Mouse (Mus musculus): ENCODE results near the gene Psmd4. TPM values are rescaled to one million over a fixed set of nuclear protein-coding genes. Genes with fewer than 3 reads are reported as not detected.

The Psmd4 gene
- polyA plus RNA-seq, 1 experiment from 2014 or later = 258 TPM

GRCm38 (mm10) chr3:95003273-95003672 lies 39.1 kb downstream of the Psmd4 start:
- no peak overlapping the region for H3K4me2 ChIP-seq (ENCODE audit: low read length)
- H3K4me3 ChIP-seq (replicated peaks; ENCODE audit: low read depth, low read length) = no peak overlapping the region
- no peaks in the 10 kb centered on the region for H3K4me1 ChIP-seq (ENCODE audit: control insufficient read depth, insufficient read depth, low read length)
- no peaks in the 10 kb centered on the region for H3K27me3 ChIP-seq (ENCODE audit: control insufficient read depth, insufficient read depth, low read length)
- no peak overlapping the region for H3K9ac ChIP-seq (replicated peaks; ENCODE audit: low read length)
- no peak overlapping the region for H3K27ac ChIP-seq (replicated peaks; ENCODE audit: low read depth, low read length)
- no peak for ATAC-seq (ENCODE audit: low FRiP score, low TSS enrichment)
- DNase-seq = no peak
- no peaks in the 10 kb centered on the region for H3K9me3 ChIP-seq (ENCODE audit: control insufficient read depth, low read length)
- peaks cover 95% of the 10 kb centered on the region for H3K36me3 ChIP-seq (ENCODE audit: control insufficient read depth, insufficient read depth, low read length)

GRCm38 (mm10) chr3:95002569-95002968 lies 39.8 kb downstream of the Psmd4 start:
- WGBS = 69% methylated on average over 4 of the region's 4 CpGs
- no peak for ATAC-seq (ENCODE audit: low FRiP score, low TSS enrichment)
- Histone ChIP-seq H3K4me1 (ENCODE audit: control insufficient read depth, insufficient read depth, low read length) (no peaks in the 10 kb centered on the region), H3K9me3 (ENCODE audit: control insufficient read depth, low read length) (no peaks in the 10 kb centered on the region), H3K27me3 (ENCODE audit: control insufficient read depth, insufficient read depth, low read length) (no peaks in the 10 kb centered on the region), H3K27ac (replicated peaks; ENCODE audit: low read depth, low read length) (0 out of 2 replicates have a peak overlapping the region, but pooled peaks have one; percentile 26), H3K4me3 (replicated peaks; ENCODE audit: low read depth, low read length) (no peak overlapping the region), H3K9ac (replicated peaks; ENCODE audit: low read length) (no peak overlapping the region), H3K36me3 (ENCODE audit: control insufficient read depth, insufficient read depth, low read length) (peaks cover 93% of the 10 kb centered on the region), H3K4me2 (ENCODE audit: low read length) (no peak overlapping the region)
- peak; percentile 36 for DNase-seq

- Histone ChIP-seq H3K4me1 (ENCODE audit: control insufficient read depth, insufficient read depth, low read length) (no peaks in the 10 kb centered on the region), H3K36me3 (ENCODE audit: control insufficient read depth, insufficient read depth, low read length) (peaks cover 86% of the 10 kb centered on the region), H3K27me3 (ENCODE audit: control insufficient read depth, insufficient read depth, low read length) (no peaks in the 10 kb centered on the region), H3K4me3 (replicated peaks; ENCODE audit: low read depth, low read length) (no peak overlapping the region), H3K27ac (replicated peaks; ENCODE audit: low read depth, low read length) (no peak overlapping the region), H3K9ac (replicated peaks; ENCODE audit: low read length) (no peak overlapping the region), H3K4me2 (ENCODE audit: low read length) (no peak overlapping the region), H3K9me3 (ENCODE audit: control insufficient read depth, low read length) (no peaks in the 10 kb centered on the region)
- DNase-seq (peak; percentile 91), ATAC-seq (ENCODE audit: low FRiP score, low TSS enrichment) (no peak)
- WGBS = 41% methylated on average over 2 of the region's 2 CpGs
These were observed 45.5 kb downstream of the Psmd4 start for GRCm38 (mm10) chr3:94996946-94997345.

GRCm38 (mm10) chr3:94989159-94989761 lies 53.2 kb downstream of the Psmd4 start:
- 56% methylated on average over 9 of the region's 9 CpGs for WGBS
- no peak overlapping the region for H3K4me2 ChIP-seq (ENCODE audit: low read length)
- H3K4me3 ChIP-seq (replicated peaks; ENCODE audit: low read depth, low read length) = no peak overlapping the region
- no peaks in the 10 kb centered on the region for H3K9me3 ChIP-seq (ENCODE audit: control insufficient read depth, low read length)
- no peak for ATAC-seq (ENCODE audit: low FRiP score, low TSS enrichment)
- no peaks in the 10 kb centered on the region for H3K4me1 ChIP-seq (ENCODE audit: control insufficient read depth, insufficient read depth, low read length)
- peaks cover 35% of the 10 kb centered on the region for H3K36me3 ChIP-seq (ENCODE audit: control insufficient read depth, insufficient read depth, low read length)
- no peaks in the 10 kb centered on the region for H3K27me3 ChIP-seq (ENCODE audit: control insufficient read depth, insufficient read depth, low read length)
- no peak overlapping the region for H3K9ac ChIP-seq (replicated peaks; ENCODE audit: low read length)
- no peak for DNase-seq
- no peak overlapping the region for H3K27ac ChIP-seq (replicated peaks; ENCODE audit: low read depth, low read length)

GRCm38 (mm10) chr3:94987578-94987977 lies 54.8 kb downstream of the Psmd4 start:
- Histone ChIP-seq H3K4me2 (ENCODE audit: low read length) (no peak overlapping the region), H3K4me1 (ENCODE audit: control insufficient read depth, insufficient read depth, low read length) (no peaks in the 10 kb centered on the region), H3K27ac (replicated peaks; ENCODE audit: low read depth, low read length) (no peak overlapping the region), H3K4me3 (replicated peaks; ENCODE audit: low read depth, low read length) (no peak overlapping the region), H3K36me3 (ENCODE audit: control insufficient read depth, insufficient read depth, low read length) (peaks cover 26% of the 10 kb centered on the region), H3K9me3 (ENCODE audit: control insufficient read depth, low read length) (no peaks in the 10 kb centered on the region), H3K9ac (replicated peaks; ENCODE audit: low read length) (no peak overlapping the region), H3K27me3 (ENCODE audit: control insufficient read depth, insufficient read depth, low read length) (no peaks in the 10 kb centered on the region)
- ATAC-seq (ENCODE audit: low FRiP score, low TSS enrichment) = no peak
- DNase-seq = no peak

- Histone ChIP-seq H3K9me3 (ENCODE audit: control insufficient read depth, low read length) (no peaks in the 10 kb centered on the region), H3K9ac (replicated peaks; ENCODE audit: low read length) (no peak overlapping the region), H3K27me3 (ENCODE audit: control insufficient read depth, insufficient read depth, low read length) (no peaks in the 10 kb centered on the region), H3K4me2 (ENCODE audit: low read length) (no peak overlapping the region), H3K27ac (replicated peaks; ENCODE audit: low read depth, low read length) (no peak overlapping the region), H3K4me1 (ENCODE audit: control insufficient read depth, insufficient read depth, low read length) (no peaks in the 10 kb centered on the region), H3K4me3 (replicated peaks; ENCODE audit: low read depth, low read length) (no peak overlapping the region), H3K36me3 (ENCODE audit: control insufficient read depth, insufficient read depth, low read length) (peaks cover 35% of the 10 kb centered on the region)
- no peak for DNase-seq
- no peak for ATAC-seq (ENCODE audit: low FRiP score, low TSS enrichment)
- WGBS = 100% methylated on average over 2 of the region's 2 CpGs
These were observed 56.9 kb downstream of the Psmd4 start for GRCm38 (mm10) chr3:94985513-94985912.

- peaks cover 39% of the 10 kb centered on the region for H3K36me3 ChIP-seq (ENCODE audit: control insufficient read depth, insufficient read depth, low read length)
These were observed 58.1 kb downstream of the Psmd4 start for GRCm38 (mm10) chr3:94984312-94984711.

More at GRCm38 (mm10) chr3:94984312-94984711, 58.1 kb downstream of the Psmd4 start:
- no peaks in the 10 kb centered on the region for H3K4me1 ChIP-seq (ENCODE audit: control insufficient read depth, insufficient read depth, low read length)
- 90% methylated on average over 11 of the region's 11 CpGs for WGBS
- H3K4me2 ChIP-seq (ENCODE audit: low read length) = no peak overlapping the region
- ATAC-seq (ENCODE audit: low FRiP score, low TSS enrichment) = no peak
- no peak overlapping the region for H3K27ac ChIP-seq (replicated peaks; ENCODE audit: low read depth, low read length)
- no peak overlapping the region for H3K9ac ChIP-seq (replicated peaks; ENCODE audit: low read length)
- H3K4me3 ChIP-seq (replicated peaks; ENCODE audit: low read depth, low read length) = no peak overlapping the region
- H3K9me3 ChIP-seq (ENCODE audit: control insufficient read depth, low read length) = no peaks in the 10 kb centered on the region
- no peak for DNase-seq
- H3K27me3 ChIP-seq (ENCODE audit: control insufficient read depth, insufficient read depth, low read length) = no peaks in the 10 kb centered on the region

Small RNA genes lying within 50 kb of the gene (microRNA-seq; reads per million reads assigned to microRNA genes)
- 0.88 reads per million for gene Mir7013

Other genes starting within 250 kb of the Psmd4 start
- gene Pogz, start 205.0 kb downstream of the Psmd4 start, polyA plus RNA-seq (2014; fragmentation: Nextera tagmentation; extraction: Ambion mirVana) = 24.2 and 28.7 TPM in 2 replicates
- 377 and 407 TPM in 2 replicates for gene Psmb4, start 155.7 kb downstream of the Psmd4 start, polyA plus RNA-seq (2014; fragmentation: Nextera tagmentation; extraction: Ambion mirVana)
- 7.3 and 9.1 TPM in 2 replicates for gene Selenbp1, start 109.6 kb downstream of the Psmd4 start, polyA plus RNA-seq (2014; fragmentation: Nextera tagmentation; extraction: Ambion mirVana)
- gene Rfx5, start 88.5 kb downstream of the Psmd4 start, polyA plus RNA-seq (2014; fragmentation: Nextera tagmentation; extraction: Ambion mirVana) = 8.3 and 8.6 TPM in 2 replicates
- gene Pi4kb, start 67.9 kb downstream of the Psmd4 start, polyA plus RNA-seq (2014; fragmentation: Nextera tagmentation; extraction: Ambion mirVana) = 24.3 and 28.7 TPM in 2 replicates
- gene Zfp687, start 27.2 kb downstream of the Psmd4 start, polyA plus RNA-seq (2014; fragmentation: Nextera tagmentation; extraction: Ambion mirVana) = 22.5 and 30.0 TPM in 2 replicates
- 15.0 and 15.4 TPM in 2 replicates for gene Pip5k1a, start 64.3 kb upstream of the Psmd4 start, polyA plus RNA-seq (2014; fragmentation: Nextera tagmentation; extraction: Ambion mirVana)
- 194 and 204 TPM in 2 replicates for gene Vps72, start 68.4 kb upstream of the Psmd4 start, polyA plus RNA-seq (2014; fragmentation: Nextera tagmentation; extraction: Ambion mirVana)
- gene Tmod4, start 81.9 kb upstream of the Psmd4 start, polyA plus RNA-seq (2014; fragmentation: Nextera tagmentation; extraction: Ambion mirVana) = 0.47 and 0.49 TPM in 2 replicates
- 86.6 and 102 TPM in 2 replicates for gene Scnm1, start 91.4 kb upstream of the Psmd4 start, polyA plus RNA-seq (2014; fragmentation: Nextera tagmentation; extraction: Ambion mirVana)
- 31.7 and 34.7 TPM in 2 replicates for gene Lysmd1, start 91.5 kb upstream of the Psmd4 start, polyA plus RNA-seq (2014; fragmentation: Nextera tagmentation; extraction: Ambion mirVana)
- gene Tnfaip8l2, start 99.7 kb upstream of the Psmd4 start, polyA plus RNA-seq (2014; fragmentation: Nextera tagmentation; extraction: Ambion mirVana) = 0.92 and 3.4 TPM in 2 replicates
- 39.0 and 44.4 TPM in 2 replicates for gene Sema6c, start 117.8 kb upstream of the Psmd4 start, polyA plus RNA-seq (2014; fragmentation: Nextera tagmentation; extraction: Ambion mirVana)
- 3.7 and 4.2 TPM in 2 replicates for gene Gabpb2, start 175.3 kb upstream of the Psmd4 start, polyA plus RNA-seq (2014; fragmentation: Nextera tagmentation; extraction: Ambion mirVana)
- 58.3 and 64.5 TPM in 2 replicates for gene Cdc42se1, start 186.1 kb upstream of the Psmd4 start, polyA plus RNA-seq (2014; fragmentation: Nextera tagmentation; extraction: Ambion mirVana)
- gene Mllt11, start 189.6 kb upstream of the Psmd4 start, polyA plus RNA-seq (2014; fragmentation: Nextera tagmentation; extraction: Ambion mirVana) = 545 and 586 TPM in 2 replicates
- gene Gm128, start 199.0 kb upstream of the Psmd4 start, polyA plus RNA-seq (2014; fragmentation: Nextera tagmentation; extraction: Ambion mirVana) = 0.11 and 0.15 TPM in 2 replicates
- gene Bnipl, start 208.6 kb upstream of the Psmd4 start, polyA plus RNA-seq (2014; fragmentation: Nextera tagmentation; extraction: Ambion mirVana) = not detected in 2 replicates
- gene Mindy1, start 238.7 kb upstream of the Psmd4 start, polyA plus RNA-seq (2014; fragmentation: Nextera tagmentation; extraction: Ambion mirVana) = 44.2 and 48.2 TPM in 2 replicates
- 59.4 TPM in 2 replicates for gene Prune1, start 239.5 kb upstream of the Psmd4 start, polyA plus RNA-seq (2014; fragmentation: Nextera tagmentation; extraction: Ambion mirVana)